Mouse (Mus musculus) midbrain, embryonic 13.5 days (tissue): ENCODE measurements at regions not wholly inside any gene's neighbourhood (a gene's known extent, or its start where the extent isn't known, plus 50 kb on each side); places are given as distances from the start of the nearest gene placed in this dataset.
"Not testable (repeated sequence)": the region's sequence is repeated elsewhere in the genome, so short reads cannot be mapped to it uniquely, and the experiment has no call there.

Experiments used
- ATAC-seq: fragments of 200-750 bp; cut with Nextera tagmentation; 2 replicates; pipeline ENCODE4 v1.8.0; 2017; ENCODE audit warnings: mild to moderate bottlenecking, moderate TSS enrichment, moderate library complexity
- H3K27ac ChIP-seq: fragments of 300-500 bp; sonication (generic); 2 replicates; pipeline ENCODE4 v1.5.1; 2015; ENCODE audit warnings: inconsistent platforms, mild to moderate bottlenecking, moderate library complexity
- H3K27me3 ChIP-seq: fragments of 300-500 bp; sonication (generic); 2 replicates; pipeline ENCODE4 v1.6.1; 2015; ENCODE audit warnings: mild to moderate bottlenecking, inconsistent platforms
- H3K36me3 ChIP-seq: fragments of 300-500 bp; sonication (generic); 2 replicates; pipeline ENCODE4 v1.6.1; 2015; ENCODE audit warnings: mild to moderate bottlenecking, inconsistent platforms
- H3K4me1 ChIP-seq: fragments of 300-500 bp; sonication (generic); replicated peaks from 2 replicates; pipeline ENCODE4 v1.6.1; 2015; ENCODE audit warnings: inconsistent platforms
- H3K4me2 ChIP-seq: fragments of 300-500 bp; sonication (generic); replicated peaks from 2 replicates; pipeline ENCODE4 v1.6.1; 2015; ENCODE audit warnings: moderate library complexity, mild to moderate bottlenecking, inconsistent platforms
- H3K4me3 ChIP-seq: fragments of 300-500 bp; sonication (generic); replicated peaks from 2 replicates; pipeline ENCODE4 v1.5.1; 2015; ENCODE audit warnings: mild to moderate bottlenecking, inconsistent platforms
- H3K9ac ChIP-seq: fragments of 300-500 bp; sonication (generic); replicated peaks from 2 replicates; pipeline ENCODE4 v1.6.1; 2015; ENCODE audit warnings: mild to moderate bottlenecking, inconsistent platforms
- H3K9me3 ChIP-seq: fragments of 300-500 bp; sonication (generic); 2 replicates; pipeline ENCODE4 v1.6.1; 2016; ENCODE audit warnings: mild to moderate bottlenecking, inconsistent platforms
- WGBS: fragments of 180-500 bp; shearing (Covaris S2); methylation state at CpG from one replicate; pipeline ENCODE4 v1.1.7; 2015; 5-methylcytosine and 5-hydroxymethylcytosine counted together

GRCm38 (mm10) chr2:53763486-53763885 is 321.9 kb downstream of the Rprm start:
- no peak overlapping the region for H3K4me2 ChIP-seq
- H3K27ac ChIP-seq = no peak overlapping the region
- no peak for ATAC-seq
- H3K27me3 ChIP-seq = no peaks in the 10 kb centered on the region
- WGBS = 94% methylated on average over 2 of the region's 2 CpGs
- no peak overlapping the region for H3K9ac ChIP-seq
- H3K4me3 ChIP-seq = no peak overlapping the region
- H3K4me1 ChIP-seq = no peaks in the 10 kb centered on the region
- no peaks in the 10 kb centered on the region for H3K36me3 ChIP-seq
- no peaks in the 10 kb centered on the region for H3K9me3 ChIP-seq

- not testable (repeated sequence) for H3K27ac ChIP-seq, H3K9me3 ChIP-seq, ATAC-seq, H3K36me3 ChIP-seq, H3K4me3 ChIP-seq, H3K4me2 ChIP-seq, H3K4me1 ChIP-seq, H3K27me3 ChIP-seq, H3K9ac ChIP-seq
- 90% methylated on average over 2 of the region's 6 CpGs for WGBS
Observed at GRCm38 (mm10) chr2:53782035-53782434, 303.3 kb downstream of the Rprm start.

DNA sequence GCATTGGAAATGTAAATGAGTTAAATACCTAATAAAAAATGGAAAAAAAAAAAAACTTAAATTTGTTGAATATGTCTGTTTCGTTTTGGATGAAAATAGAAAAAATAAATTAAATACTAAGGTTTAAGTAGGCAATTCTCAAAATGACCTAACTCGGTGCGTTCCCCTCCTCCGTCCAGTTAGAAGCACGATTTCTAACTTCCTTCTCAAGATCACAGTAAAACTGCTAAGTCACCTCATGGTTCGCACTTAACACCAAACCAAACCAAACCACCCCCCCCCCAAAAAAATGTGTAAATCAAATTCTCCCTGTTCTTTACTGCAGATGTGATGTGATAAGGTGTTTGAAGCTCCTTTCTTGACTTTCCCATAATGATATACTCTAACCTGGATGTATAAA is 296.8 kb downstream of the Rprm start:
- not testable (repeated sequence) for H3K27ac ChIP-seq, H3K9ac ChIP-seq, H3K36me3 ChIP-seq, ATAC-seq, H3K4me1 ChIP-seq, H3K9me3 ChIP-seq, H3K4me2 ChIP-seq, H3K4me3 ChIP-seq, H3K27me3 ChIP-seq
- WGBS = 92% methylated on average over 2 of the region's 6 CpGs

DNA sequence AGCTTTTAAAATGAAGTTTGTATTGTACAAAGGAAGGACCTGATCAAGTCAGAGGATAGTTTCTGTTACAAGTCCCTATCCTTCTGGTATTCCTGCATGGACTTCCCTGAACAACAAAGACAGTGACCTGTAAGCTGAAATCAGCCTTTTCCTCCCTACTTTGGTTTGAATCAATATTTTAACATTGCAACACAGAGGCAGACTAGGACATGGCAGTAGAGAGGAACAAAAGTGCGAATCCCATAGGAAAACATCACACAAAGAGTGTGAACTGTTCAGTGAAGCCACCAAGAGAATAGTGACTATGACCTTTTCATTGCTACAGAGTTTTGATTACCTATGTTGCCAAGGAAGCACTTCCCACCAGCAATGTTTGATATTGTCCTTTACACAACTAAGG is 288.7 kb downstream of the Rprm start:
- H3K4me1 ChIP-seq = no peaks in the 10 kb centered on the region
- no peak overlapping the region for H3K9ac ChIP-seq
- no peaks in the 10 kb centered on the region for H3K9me3 ChIP-seq
- ATAC-seq = no peak
- H3K4me2 ChIP-seq = no peak overlapping the region
- no peaks in the 10 kb centered on the region for H3K36me3 ChIP-seq
- WGBS = 76% methylated on average over 1 of the region's 1 CpGs
- H3K27ac ChIP-seq = no peak overlapping the region
- no peak overlapping the region for H3K4me3 ChIP-seq
- no peaks in the 10 kb centered on the region for H3K27me3 ChIP-seq

- ATAC-seq = no peak
Observed at GRCm38 (mm10) chr2:53803666-53804065, 281.7 kb downstream of the Rprm start.

DNA sequence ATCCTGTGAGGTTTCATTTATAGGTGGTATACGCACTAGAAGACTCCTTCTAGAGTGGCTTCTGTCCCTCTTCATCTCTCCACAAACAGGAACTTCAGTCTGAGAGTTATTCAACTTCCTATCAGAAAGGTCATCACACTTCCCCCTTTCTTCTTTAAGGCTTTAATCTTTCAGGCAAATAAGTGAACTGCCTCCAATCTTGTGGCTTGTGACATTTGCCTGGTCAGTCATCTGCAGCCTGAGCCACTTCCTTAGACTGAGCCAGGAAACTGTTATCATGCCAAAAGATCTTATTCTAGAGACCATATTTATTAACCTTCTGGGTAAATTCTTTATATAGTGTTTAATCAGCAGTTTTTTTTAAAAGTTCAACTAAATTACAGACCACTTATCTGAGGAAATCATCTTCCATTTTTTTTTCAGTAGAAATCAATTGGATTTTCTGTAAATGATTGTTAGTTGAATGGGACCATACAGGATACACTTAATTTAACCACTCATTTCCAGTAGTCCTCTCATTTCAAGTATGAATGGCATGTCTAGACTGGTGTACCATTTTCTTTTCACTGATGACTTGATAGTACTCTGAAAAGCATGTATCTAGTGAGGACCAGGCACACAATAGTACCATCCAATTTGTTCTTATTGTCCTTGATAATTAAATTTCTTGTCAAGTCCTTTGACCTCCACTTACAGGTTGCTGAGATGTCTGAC is 234.4 kb downstream of the Rprm start:
- no peak for ATAC-seq
- Histone ChIP-seq H3K27me3 (no peaks in the 10 kb centered on the region), H3K4me2 (no peak overlapping the region), H3K4me3 (no peak overlapping the region), H3K9me3 (no peaks in the 10 kb centered on the region), H3K27ac (no peak overlapping the region), H3K4me1 (no peaks in the 10 kb centered on the region), H3K36me3 (no peaks in the 10 kb centered on the region), H3K9ac (no peak overlapping the region)
- 89% methylated on average over 1 of the region's 1 CpGs for WGBS

More at GRCm38 (mm10) chr2:53803666-53804065, 281.7 kb downstream of the Rprm start:
- no peak overlapping the region for H3K4me3 ChIP-seq
- H3K27ac ChIP-seq = no peak overlapping the region
- H3K27me3 ChIP-seq = no peaks in the 10 kb centered on the region
- no peak overlapping the region for H3K4me2 ChIP-seq
- no peaks in the 10 kb centered on the region for H3K9me3 ChIP-seq
- no peaks in the 10 kb centered on the region for H3K36me3 ChIP-seq
- no peak overlapping the region for H3K9ac ChIP-seq
- no peaks in the 10 kb centered on the region for H3K4me1 ChIP-seq
